ENCODE assay signal across 9 mouse cellular contexts in genomic region chr8:73618946-73619345, GRCm38 (mm10).
DNase-seq lines count a peak whose midpoint lies in the region; ATAC-seq and TF ChIP-seq lines count a peak whose summit lies in the region.
"Had no signal": no experiment of that assay in that cellular context is flagged by ENCODE, and none has a peak within 500 bp of the region (broad histone marks: within the 10 kb centered on the region; RNA-seq: fewer than 3 reads in every experiment).

No protein-coding gene starts in this region.

- dilution Hi-C loops in CH12.LX (cut with MboI; ENCODE audit: extremely low pct_ligation_motif_present, extremely low pct_unique_long_range_greater_than_20kb, low sequenced_read_pairs) = no loop called here

- H3K36me3 ChIP-seq in intestine, embryonic 14.5 days (ENCODE audit: control insufficient read depth, insufficient read depth, low read length) = no peaks in the 10 kb centered on the region
- H3K36me3 ChIP-seq in intestine, embryonic 15.5 days = no peaks in the 10 kb centered on the region
- H3K36me3 ChIP-seq in CH12.LX (replicated peaks in 1 of 2; ENCODE audit: control insufficient read depth in 1 of 2, insufficient read depth in 1 of 2, low read length in 1 of 2) = no peaks in the 10 kb centered on the region
- H3K36me3 ChIP-seq in embryonic facial prominence, embryonic 15.5 days = no peaks in the 10 kb centered on the region
- no peaks in the 10 kb centered on the region for H3K36me3 ChIP-seq in liver, embryonic 12.5 days

- no peak overlapping the region for H3K4me2 ChIP-seq in intestine, embryonic 14.5 days (ENCODE audit: low read length)
- H3K4me2 ChIP-seq in intestine, embryonic 15.5 days (replicated peaks) = no peak overlapping the region
- H3K4me2 ChIP-seq in CH12.LX (ENCODE audit: insufficient read depth, low read depth, poor library complexity, severe bottlenecking) = no peak overlapping the region
- no peak overlapping the region for H3K4me2 ChIP-seq in embryonic facial prominence, embryonic 15.5 days (replicated peaks)
- H3K4me2 ChIP-seq in liver, embryonic 12.5 days = no peak overlapping the region

- TF ChIP-seq EP300 in CH12.LX (IDR thresholded peaks at IDR 0.05; ENCODE audit: low read length) = no peak

- 0 out of 2 replicates have a peak, but pooled peaks have one; percentile 50 for ATAC-seq in intestine, embryonic 14.5 days (replicated peaks; ENCODE audit: low FRiP score, low TSS enrichment, low read depth)
- no peak for ATAC-seq in intestine, embryonic 15.5 days
- peak; percentile 72 for ATAC-seq in embryonic facial prominence, embryonic 15.5 days (ENCODE audit: insufficient number of reproducible peaks, low FRiP score, low TSS enrichment, low read depth)
- peak; percentile 59 for ATAC-seq in liver, embryonic 12.5 days

- in situ Hi-C loops in CH12.LX (cut with MboI; ENCODE audit: low pct_ligation_motif_present, low pct_unique_long_range_greater_than_20kb, low sequenced_read_pairs) = no loop called here

- intact Hi-C loops in left cerebral cortex, postnatal 10 days (cut with DNase I) = no loop called here

- no peak for TF ChIP-seq RAD21 in CH12.LX (IDR thresholded peaks at IDR 0.05; ENCODE audit: low read depth, low read length)

- 80% methylated on average over 1 of the region's 1 CpGs for WGBS in intestine, embryonic 14.5 days
- WGBS in intestine, embryonic 15.5 days = 84% methylated on average over 1 of the region's 1 CpGs
- 84% methylated on average over 1 of the region's 1 CpGs for WGBS in embryonic facial prominence, embryonic 15.5 days
- WGBS in liver, embryonic 12.5 days (ENCODE audit: insufficient replicate concordance) = 51% methylated on average over 1 of the region's 1 CpGs

- no peaks in the 10 kb centered on the region for H3K9me3 ChIP-seq in intestine, embryonic 14.5 days (ENCODE audit: control insufficient read depth, low read length)
- H3K9me3 ChIP-seq in intestine, embryonic 15.5 days = no peaks in the 10 kb centered on the region
- H3K9me3 ChIP-seq in CH12.LX (replicated peaks; ENCODE audit: low read length) = peaks cover 23% of the 10 kb centered on the region
- H3K9me3 ChIP-seq in embryonic facial prominence, embryonic 15.5 days (replicated peaks) = no peaks in the 10 kb centered on the region
- 0 out of 2 replicates have a peak, but pooled peaks cover 4% of the 10 kb centered on the region for H3K9me3 ChIP-seq in liver, embryonic 12.5 days (replicated peaks)

- no peak overlapping the region for H3K9ac ChIP-seq in intestine, embryonic 14.5 days (ENCODE audit: low read length)
- H3K9ac ChIP-seq in intestine, embryonic 15.5 days = no peak overlapping the region
- no peak overlapping the region for H3K9ac ChIP-seq in CH12.LX (ENCODE audit: insufficient read depth, low read depth)
- H3K9ac ChIP-seq in embryonic facial prominence, embryonic 15.5 days = no peak overlapping the region
- no peak overlapping the region for H3K9ac ChIP-seq in liver, embryonic 12.5 days

- TF ChIP-seq CTCF in CH12.LX (conservative IDR thresholded peaks at IDR 0.05 in 1 of 2, IDR thresholded peaks at IDR 0.05 in 1 of 2; ENCODE audit: low read depth in 2 of 2, low read length in 2 of 2) = no peak

- no peak overlapping the region for H3K4me3 ChIP-seq in intestine, embryonic 14.5 days (ENCODE audit: low read depth, low read length)
- H3K4me3 ChIP-seq in intestine, embryonic 15.5 days (replicated peaks) = no peak overlapping the region
- no peak overlapping the region for H3K4me3 ChIP-seq in CH12.LX (replicated peaks in 1 of 3; ENCODE audit: low read depth in 2 of 3, low read length in 2 of 3, poor library complexity in 1 of 3)
- no peak overlapping the region for H3K4me3 ChIP-seq in embryonic facial prominence, embryonic 15.5 days (replicated peaks)
- H3K4me3 ChIP-seq in liver, embryonic 12.5 days = no peak overlapping the region

- DNase-seq in intestine, embryonic 14.5 days (ENCODE audit: low spot score) = peak; percentile 58
- DNase-seq in CH12.LX (ENCODE audit: extremely low read depth) = peak; percentile 19
- peak; percentile 40 for DNase-seq in testis, postnatal 10 days (ENCODE audit: low spot score)
- no peak for DNase-seq in left cerebral cortex, postnatal 10 days (ENCODE audit: extremely low spot score in 1 of 2, low spot score in 2 of 2)
- DNase-seq in thymus, postnatal 0 days (ENCODE audit: low spot score) = no peak

- H3K4me1 ChIP-seq in intestine, embryonic 14.5 days (replicated peaks; ENCODE audit: control insufficient read depth, insufficient read depth, low read length) = no peaks in the 10 kb centered on the region
- no peaks in the 10 kb centered on the region for H3K4me1 ChIP-seq in intestine, embryonic 15.5 days (replicated peaks)
- H3K4me1 ChIP-seq in CH12.LX (ENCODE audit: control insufficient read depth in 1 of 2, insufficient read depth in 2 of 2) = no peaks in the 10 kb centered on the region
- no peaks in the 10 kb centered on the region for H3K4me1 ChIP-seq in embryonic facial prominence, embryonic 15.5 days
- H3K4me1 ChIP-seq in liver, embryonic 12.5 days = no peaks in the 10 kb centered on the region

- no peak for TF ChIP-seq POLR2A in CH12.LX (IDR thresholded peaks at IDR 0.05; ENCODE audit: low read depth, low read length)

- no peak overlapping the region for H3K27ac ChIP-seq in intestine, embryonic 14.5 days (ENCODE audit: low read depth)
- H3K27ac ChIP-seq in intestine, embryonic 15.5 days = no peak overlapping the region
- H3K27ac ChIP-seq in CH12.LX (ENCODE audit: insufficient read depth, low read depth) = no peak overlapping the region
- no peak overlapping the region for H3K27ac ChIP-seq in embryonic facial prominence, embryonic 15.5 days (replicated peaks)
- no peak overlapping the region for H3K27ac ChIP-seq in liver, embryonic 12.5 days
- H3K27ac ChIP-seq: macrophage had no signal

- H3K27me3 ChIP-seq in intestine, embryonic 14.5 days (replicated peaks; ENCODE audit: control insufficient read depth, insufficient read depth, low read length) = no peaks in the 10 kb centered on the region
- no peaks in the 10 kb centered on the region for H3K27me3 ChIP-seq in intestine, embryonic 15.5 days (replicated peaks)
- H3K27me3 ChIP-seq in CH12.LX (replicated peaks) = no peaks in the 10 kb centered on the region
- no peaks in the 10 kb centered on the region for H3K27me3 ChIP-seq in embryonic facial prominence, embryonic 15.5 days
- no peaks in the 10 kb centered on the region for H3K27me3 ChIP-seq in liver, embryonic 12.5 days (replicated peaks)

- no peaks in the 10 kb centered on the region for H3K79me2 ChIP-seq in CH12.LX (replicated peaks; ENCODE audit: control insufficient read depth, extremely low read depth, insufficient read depth, poor library complexity, severe bottlenecking)

TF ChIP-seq in CH12.LX, 34 proteins besides CTCF, POLR2A, EP300 and RAD21:
- no peak for TF ChIP-seq ZC3H11A (IDR thresholded peaks at IDR 0.05; ENCODE audit: low read depth, low read length)
- TF ChIP-seq JUN (IDR thresholded peaks at IDR 0.05; ENCODE audit: insufficient read depth, low read depth, low read length) = no peak
- no peak for TF ChIP-seq POLR2AphosphoS2 (IDR thresholded peaks at IDR 0.05; ENCODE audit: low read depth, low read length)
- no peak for TF ChIP-seq IRF4 (IDR thresholded peaks at IDR 0.05; ENCODE audit: low read depth, low read length)
- TF ChIP-seq ETS1 (conservative IDR thresholded peaks at IDR 0.05; ENCODE audit: low read depth, low read length) = no peak

Comparison
In these comparisons a context has a peak if more than half of its experiments do, and no peak if none do; other contexts are left out.
1. DNase-seq: peak in intestine, embryonic 14.5 days (single experiment), CH12.LX (single experiment) and testis, postnatal 10 days (single experiment); none in left cerebral cortex, postnatal 10 days (0 of 2) and thymus, postnatal 0 days (single experiment).